Mouse (Mus musculus): ENCODE measurements around the gene Sap30. TPM values are rescaled to one million over a fixed set of nuclear protein-coding genes. Genes with fewer than 3 reads are reported as not detected.
"Not testable (repeated sequence)": the region's sequence is repeated elsewhere in the genome, so short reads cannot be mapped to it uniquely, and the experiment has no call there.

Sap30 gene
- polyA plus RNA-seq, 1 experiment: 52.5 TPM

DNA sequence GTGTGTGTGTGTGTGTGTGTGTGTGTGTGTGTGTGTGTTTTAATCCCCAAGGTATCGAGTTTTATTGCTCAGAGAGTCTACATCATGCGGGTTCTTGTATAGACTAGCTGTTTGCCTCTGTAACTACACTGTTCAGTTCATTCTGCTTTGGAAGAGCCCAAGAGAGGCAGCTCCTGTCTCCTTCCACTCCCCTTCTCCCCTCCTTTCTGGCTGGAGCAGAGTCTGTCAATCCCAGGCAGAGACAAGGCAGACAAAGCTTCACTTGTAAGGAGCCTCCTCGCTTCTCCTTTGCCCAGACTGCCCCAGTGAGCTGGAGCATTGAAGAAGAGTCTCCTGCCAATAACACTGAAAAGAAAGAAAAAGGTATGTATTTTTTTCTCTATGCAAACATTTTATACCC lies 31.9 kb downstream of the Sap30 start, which contains the start of gene Scrg1:
Scrg1 (plus strand) TSS at position 159 of the 400 bp plus-strand sequence.
- Histone ChIP-seq H3K27me3 (ENCODE audit: control insufficient read depth, insufficient read depth, low read length, poor library complexity, severe bottlenecking) (no peaks in the 10 kb centered on the region), H3K4me3 (ENCODE audit: low read depth, low read length) (no peak within 1 kb of the TSS), H3K36me3 (ENCODE audit: control insufficient read depth, insufficient read depth, low read length, poor library complexity, severe bottlenecking) (no peaks in the 10 kb centered on the region), H3K9ac (ENCODE audit: low read depth, poor library complexity, severe bottlenecking) (no peak within 1 kb of the TSS), H3K4me1 (ENCODE audit: control insufficient read depth, insufficient read depth, low read length) (no peaks in the 10 kb centered on the region), H3K27ac (ENCODE audit: insufficient read depth, low read length) (no peak within 1 kb of the TSS), H3K9me3 (replicated peaks; ENCODE audit: control insufficient read depth, insufficient read depth, low read length, poor library complexity, severe bottlenecking) (no peaks in the 10 kb centered on the region)
- TF ChIP-seq EP300 (IDR thresholded peaks at IDR 0.05; ENCODE audit: insufficient read depth, low read depth, low read length) (no peak), CTCF (IDR thresholded peaks at IDR 0.05; ENCODE audit: low read depth, low read length) (no peak), POLR2A (IDR thresholded peaks at IDR 0.05; ENCODE audit: insufficient read depth, low read length) (no peak)

GRCm38 (mm10) chr8:57453361-57453760 lies 34.3 kb downstream of the Sap30 start:
- H3K36me3 ChIP-seq (ENCODE audit: control insufficient read depth, insufficient read depth, low read length, poor library complexity, severe bottlenecking): no peaks in the 10 kb centered on the region
- no peak overlapping the region for H3K4me3 ChIP-seq (ENCODE audit: low read depth, low read length)
- no peaks in the 10 kb centered on the region for H3K9me3 ChIP-seq (replicated peaks; ENCODE audit: control insufficient read depth, insufficient read depth, low read length, poor library complexity, severe bottlenecking)
- H3K27me3 ChIP-seq (ENCODE audit: control insufficient read depth, insufficient read depth, low read length, poor library complexity, severe bottlenecking): no peaks in the 10 kb centered on the region
- no peaks in the 10 kb centered on the region for H3K4me1 ChIP-seq (ENCODE audit: control insufficient read depth, insufficient read depth, low read length)
- no peak overlapping the region for H3K27ac ChIP-seq (ENCODE audit: insufficient read depth, low read length)
- H3K9ac ChIP-seq (ENCODE audit: low read depth, poor library complexity, severe bottlenecking): no peak overlapping the region
- TF ChIP-seq CTCF (IDR thresholded peaks at IDR 0.05; ENCODE audit: low read depth, low read length) (no peak), POLR2A (IDR thresholded peaks at IDR 0.05; ENCODE audit: insufficient read depth, low read length) (no peak), EP300 (IDR thresholded peaks at IDR 0.05; ENCODE audit: insufficient read depth, low read depth, low read length) (no peak)

DNA sequence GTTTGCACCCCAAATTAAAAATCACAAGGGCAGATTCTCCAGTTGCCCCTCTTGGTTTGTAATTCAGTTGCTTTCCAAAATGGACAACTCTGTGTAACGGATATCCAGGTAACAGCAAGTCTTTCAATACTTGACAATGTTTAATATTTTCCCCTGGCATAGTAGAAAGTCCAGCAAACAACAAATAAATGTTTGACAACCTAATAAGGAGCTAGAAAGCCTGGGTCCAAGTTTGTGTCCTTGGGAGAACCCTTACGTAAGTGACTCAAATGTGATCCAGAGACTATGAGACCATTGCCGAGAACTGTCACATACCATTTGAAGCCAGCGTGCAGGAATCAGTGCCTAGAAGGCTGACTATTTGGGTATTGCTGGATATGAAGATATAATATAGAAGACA lies 35.8 kb downstream of the Sap30 start:
- TF ChIP-seq POLR2A (IDR thresholded peaks at IDR 0.05; ENCODE audit: insufficient read depth, low read length) (no peak), EP300 (IDR thresholded peaks at IDR 0.05; ENCODE audit: insufficient read depth, low read depth, low read length) (no peak), CTCF (IDR thresholded peaks at IDR 0.05; ENCODE audit: low read depth, low read length) (no peak)
- Histone ChIP-seq H3K36me3 (ENCODE audit: control insufficient read depth, insufficient read depth, low read length, poor library complexity, severe bottlenecking) (no peaks in the 10 kb centered on the region), H3K27me3 (ENCODE audit: control insufficient read depth, insufficient read depth, low read length, poor library complexity, severe bottlenecking) (no peaks in the 10 kb centered on the region), H3K27ac (ENCODE audit: insufficient read depth, low read length) (no peak overlapping the region), H3K9me3 (replicated peaks; ENCODE audit: control insufficient read depth, insufficient read depth, low read length, poor library complexity, severe bottlenecking) (no peaks in the 10 kb centered on the region), H3K4me3 (ENCODE audit: low read depth, low read length) (no peak overlapping the region), H3K4me1 (ENCODE audit: control insufficient read depth, insufficient read depth, low read length) (no peaks in the 10 kb centered on the region), H3K9ac (ENCODE audit: low read depth, poor library complexity, severe bottlenecking) (no peak overlapping the region)

GRCm38 (mm10) chr8:57450726-57451125 lies 36.9 kb downstream of the Sap30 start:
- no peak overlapping the region for H3K4me3 ChIP-seq (ENCODE audit: low read depth, low read length)
- H3K27ac ChIP-seq (ENCODE audit: insufficient read depth, low read length): no peak overlapping the region
- no peak for TF ChIP-seq CTCF (IDR thresholded peaks at IDR 0.05; ENCODE audit: low read depth, low read length)
- no peak for TF ChIP-seq EP300 (IDR thresholded peaks at IDR 0.05; ENCODE audit: insufficient read depth, low read depth, low read length)
- no peak for TF ChIP-seq POLR2A (IDR thresholded peaks at IDR 0.05; ENCODE audit: insufficient read depth, low read length)
- no peaks in the 10 kb centered on the region for H3K9me3 ChIP-seq (replicated peaks; ENCODE audit: control insufficient read depth, insufficient read depth, low read length, poor library complexity, severe bottlenecking)
- no peaks in the 10 kb centered on the region for H3K36me3 ChIP-seq (ENCODE audit: control insufficient read depth, insufficient read depth, low read length, poor library complexity, severe bottlenecking)
- no peaks in the 10 kb centered on the region for H3K4me1 ChIP-seq (ENCODE audit: control insufficient read depth, insufficient read depth, low read length)
- H3K9ac ChIP-seq (ENCODE audit: low read depth, poor library complexity, severe bottlenecking): no peak overlapping the region
- H3K27me3 ChIP-seq (ENCODE audit: control insufficient read depth, insufficient read depth, low read length, poor library complexity, severe bottlenecking): no peaks in the 10 kb centered on the region

DNA sequence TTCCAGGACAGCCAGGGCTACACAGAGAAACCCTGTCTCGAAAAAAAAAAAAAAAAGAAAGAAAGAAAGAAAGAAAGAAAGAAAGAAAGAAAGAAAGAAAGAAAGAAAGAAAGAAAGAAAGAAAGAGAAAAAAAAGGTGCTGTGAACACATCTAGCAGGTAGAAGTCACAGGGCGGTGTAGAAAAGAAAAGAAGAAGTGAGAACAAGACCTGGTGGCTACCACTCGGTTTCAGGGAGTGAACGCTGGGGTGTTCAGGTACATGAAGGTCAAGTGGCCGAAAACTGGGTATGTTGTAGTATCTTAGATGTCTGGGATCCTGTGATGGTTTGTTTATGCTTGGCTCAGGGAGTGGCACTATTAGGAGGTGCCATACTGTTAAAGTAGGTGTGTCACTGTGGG lies 41.8 kb downstream of the Sap30 start:
- not testable (repeated sequence) for H3K9me3 ChIP-seq (replicated peaks; ENCODE audit: control insufficient read depth, insufficient read depth, low read length, poor library complexity, severe bottlenecking); H3K4me3 ChIP-seq (ENCODE audit: low read depth, low read length); H3K27me3 ChIP-seq (ENCODE audit: control insufficient read depth, insufficient read depth, low read length, poor library complexity, severe bottlenecking); H3K36me3 ChIP-seq (ENCODE audit: control insufficient read depth, insufficient read depth, low read length, poor library complexity, severe bottlenecking); H3K4me1 ChIP-seq (ENCODE audit: control insufficient read depth, insufficient read depth, low read length); H3K9ac ChIP-seq (ENCODE audit: low read depth, poor library complexity, severe bottlenecking); H3K27ac ChIP-seq (ENCODE audit: insufficient read depth, low read length)

DNA sequence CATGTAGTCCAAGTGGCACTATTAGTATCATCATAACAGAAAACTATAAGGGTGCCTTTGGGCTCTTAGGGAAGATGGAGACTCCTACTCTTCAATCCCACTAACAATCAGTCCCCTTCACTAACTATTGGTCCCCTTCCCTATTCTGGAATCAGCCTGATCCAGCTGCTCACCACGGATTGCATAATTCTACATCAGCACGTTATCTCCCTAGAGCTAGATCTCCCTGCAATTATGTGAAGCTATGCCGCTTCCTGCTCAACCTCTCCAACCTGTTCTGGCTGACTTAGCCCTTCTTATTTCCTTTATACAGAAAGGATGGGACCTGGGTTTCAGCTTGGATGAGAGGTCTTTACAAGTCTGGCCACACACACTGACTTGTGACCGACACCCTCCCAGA lies 44.4 kb downstream of the Sap30 start:
- no peaks in the 10 kb centered on the region; the same call in 1 of the 2 replicates for H3K9me3 ChIP-seq (replicated peaks; ENCODE audit: control insufficient read depth, insufficient read depth, low read length, poor library complexity, severe bottlenecking)
- H3K9ac ChIP-seq (ENCODE audit: low read depth, poor library complexity, severe bottlenecking): no peak overlapping the region
- H3K4me3 ChIP-seq (ENCODE audit: low read depth, low read length): no peak overlapping the region
- no peaks in the 10 kb centered on the region for H3K36me3 ChIP-seq (ENCODE audit: control insufficient read depth, insufficient read depth, low read length, poor library complexity, severe bottlenecking)
- H3K27ac ChIP-seq (ENCODE audit: insufficient read depth, low read length): no peak overlapping the region
- no peaks in the 10 kb centered on the region for H3K4me1 ChIP-seq (ENCODE audit: control insufficient read depth, insufficient read depth, low read length)
- no peaks in the 10 kb centered on the region; the same call in 1 of the 2 replicates for H3K27me3 ChIP-seq (ENCODE audit: control insufficient read depth, insufficient read depth, low read length, poor library complexity, severe bottlenecking)
- TF ChIP-seq CTCF (IDR thresholded peaks at IDR 0.05; ENCODE audit: low read depth, low read length): no peak
- no peak for TF ChIP-seq POLR2A (IDR thresholded peaks at IDR 0.05; ENCODE audit: insufficient read depth, low read length)
- TF ChIP-seq EP300 (IDR thresholded peaks at IDR 0.05; ENCODE audit: insufficient read depth, low read depth, low read length): no peak

Measured in ES-Bruce4 (cell line).